Mouse (Mus musculus) MEL (cell line): ENCODE results near the gene Uba52. TPM values are rescaled to one million over a fixed set of nuclear protein-coding genes. Genes with fewer than 3 reads are reported as not detected.

Experiments
- DNase-seq: peaks from one replicate; pipeline ENCODE4 v3.0.0; 2011; ENCODE audit warnings: low read depth, low spot score
- H3K27ac ChIP-seq: 2 replicates; pipeline ENCODE4 v1.5.1; 2012; ENCODE audit warnings: low read depth, mild to moderate bottlenecking, control low read depth, low read length, moderate library complexity; ENCODE audit not compliant: control insufficient read depth
- H3K27me3 ChIP-seq, 2 experiments: fragments of 150-350 bp in 1 of 2; sonication (generic) in 1 of 2; 2 replicates each; pipeline ENCODE4 v1.6.1; 2012; ENCODE audit warnings: low read length in 2 of 2, mild to moderate bottlenecking in 2 of 2, improper control_type of control experiment in 1 of 2, moderate library complexity in 1 of 2; ENCODE audit not compliant: insufficient read depth in 2 of 2, control insufficient read depth in 1 of 2
- H3K36me3 ChIP-seq, 2 experiments: 2 replicates each; pipeline ENCODE4 v1.6.1; 2012 to 2014; ENCODE audit warnings: low read length in 2 of 2, improper control_type of control experiment in 1 of 2, inconsistent platforms in 1 of 2, mild to moderate bottlenecking in 1 of 2; ENCODE audit not compliant: insufficient read depth in 2 of 2, control insufficient read depth in 1 of 2
- H3K4me1 ChIP-seq, 2 experiments: fragments of 150-350 bp in 1 of 2; sonication (generic) in 1 of 2; 2 replicates each; pipeline ENCODE4 v1.6.1; 2012; ENCODE audit warnings: low read length in 2 of 2, improper control_type of control experiment in 1 of 2, mild to moderate bottlenecking in 1 of 2; ENCODE audit not compliant: insufficient read depth in 2 of 2, control insufficient read depth in 1 of 2
- H3K4me3 ChIP-seq, 2 experiments: fragments of 150-350 bp in 1 of 2; sonication (generic) in 1 of 2; 2 replicates each; pipeline ENCODE4 v1.5.1; 2012; ENCODE audit warnings: low read depth in 2 of 2, low read length in 2 of 2, mild to moderate bottlenecking in 2 of 2, moderate library complexity in 2 of 2, control low read depth in 1 of 2, improper control_type of control experiment in 1 of 2; ENCODE audit not compliant: control insufficient read depth in 1 of 2, insufficient read depth in 1 of 2
- H3K79me2 ChIP-seq: 2 replicates; pipeline ENCODE4 v1.6.1; 2012; ENCODE audit warnings: mild to moderate bottlenecking, low read length, moderate library complexity; ENCODE audit not compliant: control insufficient read depth, poor library complexity, insufficient read depth
- H3K9ac ChIP-seq: 2 replicates; pipeline ENCODE4 v1.6.1; 2012; ENCODE audit warnings: low read depth, mild to moderate bottlenecking, control low read depth, low read length, moderate library complexity; ENCODE audit not compliant: control insufficient read depth, poor library complexity, severe bottlenecking
- H3K9me3 ChIP-seq: fragments of 150-350 bp; sonication (generic); replicated peaks from 2 replicates; pipeline ENCODE4 v1.6.1; 2012; ENCODE audit warnings: mild to moderate bottlenecking, low read length, improper control_type of control experiment, moderate library complexity; ENCODE audit not compliant: insufficient read depth
- BHLHE40 ChIP-seq: IDR thresholded peaks from 2 replicates; pipeline ENCODE4 v1.6.1; 2012; ENCODE audit warnings: low read depth, mild to moderate bottlenecking, inconsistent platforms, low read length, improper control_type of control experiment, borderline replicate concordance
- CTCF ChIP-seq, 3 experiments: IDR thresholded peaks in 2 of 3; conservative IDR thresholded peaks in 1 of 3; 2 replicates each; pipeline ENCODE4 v1.5.1; 2011 to 2012; ENCODE audit warnings: low read length in 3 of 3, low read depth in 2 of 3, mild to moderate bottlenecking in 2 of 3, improper control_type of control experiment in 1 of 3, inconsistent platforms in 1 of 3, mixed read lengths in 1 of 3, moderate library complexity in 1 of 3; ENCODE audit not compliant: control insufficient read depth in 1 of 3, insufficient read depth in 1 of 3, poor library complexity in 1 of 3, severe bottlenecking in 1 of 3
- ELF1 ChIP-seq: IDR thresholded peaks from 2 replicates; pipeline ENCODE4 v1.6.1; 2014; ENCODE audit warnings: low read depth, mild to moderate bottlenecking, inconsistent platforms, low read length, improper control_type of control experiment, moderate library complexity
- GABPA ChIP-seq: IDR thresholded peaks from 2 replicates; pipeline ENCODE4 v1.6.1; 2012; ENCODE audit warnings: low read depth, mild to moderate bottlenecking, inconsistent platforms, low read length, improper control_type of control experiment, moderate library complexity
- JUND ChIP-seq: IDR thresholded peaks from 2 replicates; pipeline ENCODE4 v1.6.1; 2011; ENCODE audit warnings: low read depth, mild to moderate bottlenecking, improper control_type of control experiment, low read length
- MAX ChIP-seq: IDR thresholded peaks from 2 replicates; pipeline ENCODE4 v1.6.1; 2011; ENCODE audit warnings: low read length, improper control_type of control experiment
- MAZ ChIP-seq: IDR thresholded peaks from 2 replicates; pipeline ENCODE4 v1.6.1; 2012; ENCODE audit warnings: low read depth, mild to moderate bottlenecking, inconsistent platforms, low read length, improper control_type of control experiment
- MEF2A ChIP-seq: IDR thresholded peaks from 2 replicates; pipeline ENCODE4 v1.6.1; 2014; ENCODE audit warnings: low read depth, mild to moderate bottlenecking, inconsistent platforms, low read length, improper control_type of control experiment; ENCODE audit not compliant: poor library complexity, insufficient replicate concordance, severe bottlenecking; ENCODE audit errors: extremely low read depth
- MXI1 ChIP-seq: IDR thresholded peaks from 2 replicates; pipeline ENCODE4 v1.6.1; 2011; ENCODE audit warnings: mild to moderate bottlenecking, low read depth, low read length, improper control_type of control experiment
- MYB ChIP-seq: IDR thresholded peaks from 2 replicates; pipeline ENCODE4 v1.6.1; 2011; ENCODE audit warnings: mild to moderate bottlenecking, low read depth, low read length, improper control_type of control experiment
- NELFE ChIP-seq: IDR thresholded peaks from 2 replicates; pipeline ENCODE4 v1.6.1; 2011; ENCODE audit warnings: low read depth, low read length, improper control_type of control experiment
- NRF1 ChIP-seq: IDR thresholded peaks from 2 replicates; pipeline ENCODE4 v1.6.1; 2014; ENCODE audit warnings: low read depth, mild to moderate bottlenecking, inconsistent platforms, low read length, improper control_type of control experiment, moderate library complexity; ENCODE audit not compliant: poor library complexity, insufficient read depth, severe bottlenecking
- POLR2A ChIP-seq, 2 experiments: IDR thresholded peaks; 2 replicates each; pipeline ENCODE4 v1.6.1; 2011 to 2012; ENCODE audit warnings: low read length in 2 of 2, mild to moderate bottlenecking in 2 of 2, control low read depth in 1 of 2, improper control_type of control experiment in 1 of 2, low read depth in 1 of 2, moderate library complexity in 1 of 2; ENCODE audit not compliant: control insufficient read depth in 1 of 2, insufficient read depth in 1 of 2, poor library complexity in 1 of 2
- POLR2AphosphoS5 ChIP-seq: IDR thresholded peaks from 2 replicates; pipeline ENCODE4 v1.6.1; 2012; ENCODE audit warnings: low read depth, borderline replicate concordance, mild to moderate bottlenecking, inconsistent platforms, low read length, moderate library complexity, mixed read lengths
- RAD21 ChIP-seq: IDR thresholded peaks from 2 replicates; pipeline ENCODE4 v1.6.1; 2011; ENCODE audit warnings: mild to moderate bottlenecking, low read depth, low read length, improper control_type of control experiment
- SMC3 ChIP-seq: IDR thresholded peaks from 2 replicates; pipeline ENCODE4 v1.6.1; 2011; ENCODE audit warnings: low read depth, low read length, improper control_type of control experiment
- TAL1 ChIP-seq: IDR thresholded peaks from 2 replicates; pipeline ENCODE4 v1.6.1; 2012; ENCODE audit warnings: mild to moderate bottlenecking, inconsistent platforms, low read length, moderate library complexity, mixed read lengths
- TBP ChIP-seq: IDR thresholded peaks from 2 replicates; pipeline ENCODE4 v1.8.0; 2011; ENCODE audit warnings: low read depth, low read length, improper control_type of control experiment
- TCF12 ChIP-seq: IDR thresholded peaks from 2 replicates; pipeline ENCODE4 v1.6.1; 2014; ENCODE audit warnings: low read depth, mild to moderate bottlenecking, inconsistent platforms, low read length, improper control_type of control experiment, moderate library complexity
- UBTF ChIP-seq: IDR thresholded peaks from 2 replicates; pipeline ENCODE4 v1.6.1; 2012; ENCODE audit warnings: low read depth, mild to moderate bottlenecking, inconsistent platforms, low read length, improper control_type of control experiment, moderate library complexity, borderline replicate concordance; ENCODE audit not compliant: insufficient read depth
- USF2 ChIP-seq, 2 experiments: IDR thresholded peaks; 2 replicates each; pipeline ENCODE4 v1.6.1; 2011 to 2012; ENCODE audit warnings: improper control_type of control experiment in 2 of 2, low read length in 2 of 2, borderline replicate concordance in 1 of 2, inconsistent platforms in 1 of 2, low read depth in 1 of 2, mild to moderate bottlenecking in 1 of 2; ENCODE audit not compliant: insufficient read depth in 1 of 2
- polyA plus RNA-seq, 2 experiments: library from polyadenylated mRNA; stranded (reverse) in 1 of 2; unstranded in 1 of 2; fragments of >175 nt in 1 of 2; fragments of >200 nt in 1 of 2; gene quantifications; 2 replicates each; pipeline versions ENCODE4 v1.2.1 to v1.2.4; 2012; ENCODE audit warnings: low replicate concordance in 2 of 2, low read depth in 1 of 2; ENCODE audit not compliant: insufficient read length in 2 of 2, insufficient read depth in 1 of 2, missing spikeins in 1 of 2
- total RNA-seq: library from RNA; depleted of rRNA; stranded (reverse); fragments of 300-350 nt; gene quantifications from 2 replicates; pipeline ENCODE4 v1.2.3, GENCODE M21; 2012

Gene Uba52
- total and polyA plus RNA-seq, 3 experiments, result 2,814 to 3,633 TPM; not detected in 1

GRCm38 (mm10) chr8:70482943-70483342, 27.7 kb downstream of the Uba52 start:
- H3K27me3 ChIP-seq, result peaks cover 2 to 8% of the 10 kb centered on the region in 2 experiments; a peak in 2 of 4 replicates
- H3K27ac ChIP-seq, result no peak overlapping the region
- H3K4me1 ChIP-seq, result peaks cover 0 to 5% of the 10 kb centered on the region in 2 experiments; a peak in 3 of 4 replicates
- H3K9ac ChIP-seq, result no peak overlapping the region
- no peaks in the 10 kb centered on the region for H3K9me3 ChIP-seq
- no peak overlapping the region for H3K4me3 ChIP-seq
- DNase-seq, result no peak
- TF ChIP-seq JUND (no peak), TBP (no peak), MXI1 (no peak), NRF1 (no peak), TCF12 (no peak), MAX (no peak), NELFE (no peak), POLR2AphosphoS5 (no peak), RAD21 (no peak), BHLHE40 (no peak), UBTF (no peak)
- peaks cover 0 to 2% of the 10 kb centered on the region in 2 experiments; a peak in 1 of 4 replicates for H3K36me3 ChIP-seq
- H3K79me2 ChIP-seq, result no peaks in the 10 kb centered on the region

GRCm38 (mm10) chr8:70481908-70482307, 28.7 kb downstream of the Uba52 start:
- H3K27ac ChIP-seq, result no peak overlapping the region
- H3K27me3 ChIP-seq, result peaks cover 2 to 8% of the 10 kb centered on the region in 2 experiments; a peak in 2 of 4 replicates
- no peaks in the 10 kb centered on the region for H3K79me2 ChIP-seq
- peaks cover 0 to 7% of the 10 kb centered on the region in 2 experiments; a peak in 3 of 4 replicates for H3K4me1 ChIP-seq
- no peak overlapping the region for H3K9ac ChIP-seq
- no peak for TF ChIP-seq MYB
- no peak for TF ChIP-seq JUND
- no peak for TF ChIP-seq TCF12
- TF ChIP-seq GABPA, result no peak
- no peak for TF ChIP-seq NELFE
- no peak for TF ChIP-seq TAL1
- no peak for TF ChIP-seq ELF1
- TF ChIP-seq MEF2A, result no peak
- TF ChIP-seq MXI1, result no peak
- no peak for TF ChIP-seq MAZ
- TF ChIP-seq BHLHE40, result no peak
- no peak for TF ChIP-seq POLR2AphosphoS5
- no peak for TF ChIP-seq SMC3
- TF ChIP-seq CTCF (IDR thresholded peaks at IDR 0.05 in 2 of 3, conservative IDR thresholded peaks at IDR 0.05 in 1 of 3; ENCODE audit: control insufficient read depth in 1 of 3, insufficient read depth in 1 of 3, low read depth in 2 of 3, low read length in 3 of 3, poor library complexity in 1 of 3, severe bottlenecking in 1 of 3), result no peak
- TF ChIP-seq POLR2A (IDR thresholded peaks at IDR 0.05; ENCODE audit: control insufficient read depth in 1 of 2, insufficient read depth in 1 of 2, low read depth in 1 of 2, low read length in 2 of 2, poor library complexity in 1 of 2), result no peak
- TF ChIP-seq USF2 (IDR thresholded peaks at IDR 0.05; ENCODE audit: borderline replicate concordance in 1 of 2, insufficient read depth in 1 of 2, low read depth in 1 of 2, low read length in 2 of 2), result no peak
- H3K36me3 ChIP-seq, result peaks cover 0 to 3% of the 10 kb centered on the region in 2 experiments; a peak in 1 of 4 replicates
- H3K4me3 ChIP-seq, result no peak overlapping the region
- DNase-seq, result no peak
- no peaks in the 10 kb centered on the region for H3K9me3 ChIP-seq
